Comparison of ENCODE assay signal across 8 mouse cellular contexts in the genomic region with DNA sequence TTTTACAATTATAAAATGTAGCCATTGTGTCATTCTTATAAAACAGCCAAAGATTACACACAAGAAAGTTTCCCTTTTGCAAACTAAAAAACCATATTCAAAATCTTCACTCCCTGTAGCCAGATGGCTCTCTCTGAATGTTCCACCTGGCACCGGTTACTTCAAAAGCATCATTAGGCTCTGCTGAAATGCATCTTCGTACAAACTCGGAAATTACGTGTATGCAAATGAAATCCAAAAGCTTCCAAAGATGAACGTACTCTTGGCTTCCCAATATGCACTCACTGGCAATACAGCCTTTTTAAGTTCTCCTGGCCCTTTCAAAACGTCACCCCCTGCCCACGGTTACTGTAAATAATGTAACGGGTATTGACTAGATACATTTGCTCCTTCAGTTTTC. TPM values are rescaled to one million over a fixed set of nuclear protein-coding genes. Genes with fewer than 3 reads are reported as not detected.
DNase-seq lines count a peak whose midpoint lies in the region; ATAC-seq lines count a peak whose summit lies in the region.

No protein-coding gene starts in this region.

- H3K4me3 ChIP-seq in heart, embryonic 16.5 days (ENCODE audit: low read length), result peak overlapping the region; percentile 70
- peak overlapping the region; percentile 76 for H3K4me3 ChIP-seq in forebrain, embryonic 14.5 days (ENCODE audit: low read depth, low read length)
- H3K4me3 ChIP-seq in macrophage (ENCODE audit: inconsistent target), result peak overlapping the region; percentile 97

- intact Hi-C loops in heart, postnatal 36 days (cut with DNase I), result no loop called here

- no peaks in the 10 kb centered on the region for H3K27me3 ChIP-seq in heart, embryonic 16.5 days (ENCODE audit: control insufficient read depth, insufficient read depth, low read length)
- no peaks in the 10 kb centered on the region for H3K27me3 ChIP-seq in forebrain, embryonic 14.5 days (replicated peaks; ENCODE audit: control insufficient read depth, insufficient read depth, low read length)

- H3K4me2 ChIP-seq in heart, embryonic 16.5 days (ENCODE audit: low read depth, low read length), result peak overlapping the region; percentile 85
- H3K4me2 ChIP-seq in forebrain, embryonic 14.5 days (ENCODE audit: low read length), result peak overlapping the region; percentile 58

- no peak for ATAC-seq in heart, embryonic 16.5 days (replicated peaks; ENCODE audit: extremely low read depth, insufficient read depth, low FRiP score)
- no peak for ATAC-seq in forebrain, embryonic 14.5 days
- ATAC-seq in inflammation-experienced regulatory T-cells, adult 6 months, result no peak
- no peak for ATAC-seq in activated CD4-positive, CD25-positive, alpha-beta regulatory T cell, adult 4 months

- no peak overlapping the region for H3K27ac ChIP-seq in heart, embryonic 16.5 days (ENCODE audit: low read length)
- H3K27ac ChIP-seq in forebrain, embryonic 14.5 days (ENCODE audit: low read depth, low read length), result no peak overlapping the region
- no peak overlapping the region for H3K27ac ChIP-seq in macrophage

- no peaks in the 10 kb centered on the region for H3K79me2 ChIP-seq in macrophage (ENCODE audit: inconsistent target)

- H3K9me3 ChIP-seq in heart, embryonic 16.5 days (replicated peaks; ENCODE audit: control insufficient read depth, low read length), result no peaks in the 10 kb centered on the region
- no peaks in the 10 kb centered on the region for H3K9me3 ChIP-seq in forebrain, embryonic 14.5 days (replicated peaks; ENCODE audit: control insufficient read depth, low read length)

- H3K4me1 ChIP-seq in heart, embryonic 16.5 days (ENCODE audit: control insufficient read depth, insufficient read depth, low read length), result peaks cover 20% of the 10 kb centered on the region
- peaks cover 11% of the 10 kb centered on the region; the same call in 1 of the 2 replicates for H3K4me1 ChIP-seq in forebrain, embryonic 14.5 days (ENCODE audit: control insufficient read depth, insufficient read depth, low read length)

- H3K36me3 ChIP-seq in heart, embryonic 16.5 days (ENCODE audit: control insufficient read depth, insufficient read depth), result no peaks in the 10 kb centered on the region
- H3K36me3 ChIP-seq in forebrain, embryonic 14.5 days (ENCODE audit: control insufficient read depth, insufficient read depth, low read length), result peaks cover 7% of the 10 kb centered on the region
- H3K36me3 ChIP-seq in macrophage (ENCODE audit: inconsistent target), result no peaks in the 10 kb centered on the region

- WGBS in heart, embryonic 16.5 days, result 38% methylated on average over 8 of the region's 8 CpGs
- WGBS in forebrain, embryonic 14.5 days, result 38% methylated on average over 8 of the region's 8 CpGs
- 44% methylated on average over 8 of the region's 8 CpGs for WGBS in macrophage (ENCODE audit: missing documents)

- H3K9ac ChIP-seq in heart, embryonic 16.5 days (ENCODE audit: low read length), result peak overlapping the region; percentile 87
- H3K9ac ChIP-seq in forebrain, embryonic 14.5 days (ENCODE audit: low read length), result peak overlapping the region; percentile 80

- no peak for DNase-seq in heart, postnatal 36 days
- DNase-seq in MEL-GATA-1-ER (ENCODE audit: extremely low read depth, low read depth), result peak; percentile 6
- DNase-seq in forebrain, embryonic 14.5 days (ENCODE audit: low spot score), result no peak
- DNase-seq in urinary bladder, adult 2 months (ENCODE audit: low spot score), result no peak

RNA-seq across cellular contexts. Expression of a gene that starts 0.8 kb away (rescaled TPM):
- 10.8 and 13.0 TPM in 2 replicates for polyA plus RNA-seq in heart, embryonic 16.5 days (2015; fragmentation: Nextera tagmentation; extraction: Ambion mirVana)
- 10 to 100 TPM; 16.8 to 17.3 TPM for total RNA-seq in heart, postnatal 36 days (2021)
- polyA plus RNA-seq in forebrain, embryonic 14.5 days (2014; fragmentation: Nextera tagmentation; extraction: Ambion mirVana), result 40.2 and 40.5 TPM in 2 replicates
- total RNA-seq in macrophage (2018; cell fraction: chromatin; rRNA removed), result 10 to 100 TPM in 14 of 26 experiments, 1 to 10 TPM in 12; 1.4 to 27.3 (median 10.7) TPM
- total RNA-seq in macrophage (2018; cell fraction: cytosol; rRNA removed), result 10 to 100 TPM in 1 of 26 experiments, 1 to 10 TPM in 25; 3.8 to 10.8 (median 6.8) TPM
- 10 to 100 TPM in 8 of 26 experiments, 1 to 10 TPM in 18; 1.7 to 20.6 (median 6.1) TPM for total RNA-seq in macrophage (2018; cell fraction: nucleus; rRNA removed)
- 5.5 to 7.3 TPM (median 5.5 TPM) in 3 replicates for polyA plus RNA-seq in macrophage (2018)
- polyA plus RNA-seq in inflammation-experienced regulatory T-cells, adult 6 months (2017; shearing (Covaris generic)), result 10 to 100 TPM; 13.5 to 21.1 (median 19.5) TPM
- 36.5 and 38.5 TPM in 2 replicates for polyA plus RNA-seq in urinary bladder, adult 2 months (2012; rRNA removed)
- 10 to 100 TPM; 18.4 to 20.6 TPM for polyA plus RNA-seq in activated CD4-positive, CD25-positive, alpha-beta regulatory T cell, adult 4 months (2017; shearing (Covaris generic))

RNA-seq across cellular contexts. Expression of a gene that starts 2.9 kb away (rescaled TPM):
- 17.5 and 18.1 TPM in 2 replicates for polyA plus RNA-seq in heart, embryonic 16.5 days (2015; fragmentation: Nextera tagmentation; extraction: Ambion mirVana)
- 10 to 100 TPM; 17.8 to 19.3 TPM for total RNA-seq in heart, postnatal 36 days (2021)
- polyA plus RNA-seq in forebrain, embryonic 14.5 days (2014; fragmentation: Nextera tagmentation; extraction: Ambion mirVana), result 14.5 and 14.7 TPM in 2 replicates
- 10 to 100 TPM in 6 of 26 experiments, 1 to 10 TPM in 19, under 1 TPM in 1; 0.34 to 22.6 (median 7.0) TPM for total RNA-seq in macrophage (2018; cell fraction: chromatin; rRNA removed)
- total RNA-seq in macrophage (2018; cell fraction: cytosol; rRNA removed), result 1 to 10 TPM in 12 of 26 experiments, under 1 TPM in 14; 0.30 to 2.4 (median 0.94) TPM
- total RNA-seq in macrophage (2018; cell fraction: nucleus; rRNA removed), result 10 to 100 TPM in 2 of 26 experiments, 1 to 10 TPM in 22, under 1 TPM in 2; 0.29 to 13.9 (median 3.6) TPM
- polyA plus RNA-seq in macrophage (2018), result 0.52 to 1.0 TPM (median 0.84 TPM) in 3 replicates
- 1 to 10 TPM in 1 of 3 experiments, under 1 TPM in 2; 0.42 to 1.8 (median 0.64) TPM for polyA plus RNA-seq in inflammation-experienced regulatory T-cells, adult 6 months (2017; shearing (Covaris generic))
- polyA plus RNA-seq in urinary bladder, adult 2 months (2012; rRNA removed), result 15.3 and 21.1 TPM in 2 replicates
- polyA plus RNA-seq in activated CD4-positive, CD25-positive, alpha-beta regulatory T cell, adult 4 months (2017; shearing (Covaris generic)), result 1 to 10 TPM in 1 of 2 experiments, under 1 TPM in 1; 0.64 to 1.8 TPM
